Mouse (Mus musculus): ENCODE measurements at regions not wholly inside any gene's neighbourhood (a gene's known extent, or its start where the extent isn't known, plus 50 kb on each side); places are given as distances from the start of the nearest gene placed in this dataset.
A peak's percentile ranks its signal among the peaks of the same experiment; 100 is the strongest.

- 42% methylated on average over 2 of the region's 2 CpGs for WGBS
- Histone ChIP-seq H3K4me3 (no peak overlapping the region), H3K4me1 (ENCODE audit: control insufficient read depth, insufficient read depth, low read length) (no peaks in the 10 kb centered on the region), H3K27ac (no peak overlapping the region), H3K36me3 (ENCODE audit: control insufficient read depth, insufficient read depth, low read length) (no peaks in the 10 kb centered on the region), H3K9ac (ENCODE audit: low read depth, low read length) (no peak overlapping the region), H3K79me2 (replicated peaks; ENCODE audit: control insufficient read depth, insufficient read depth, low read length) (no peaks in the 10 kb centered on the region), H3K27me3 (ENCODE audit: control insufficient read depth, insufficient read depth, low read length) (no peaks in the 10 kb centered on the region)
- TF ChIP-seq POLR2A (IDR thresholded peaks at IDR 0.05; ENCODE audit: insufficient read depth, low read depth, low read length) (no peak), EP300 (IDR thresholded peaks at IDR 0.05; ENCODE audit: insufficient read depth, low read depth, low read length) (no peak), CTCF (IDR thresholded peaks at IDR 0.05) (no peak)
- DNase-seq, result no peak
- intact Hi-C loops (cut with DNase I), result no loop called here
These were observed 534.2 kb downstream of the 1810013L24Rik start for GRCm38 (mm10) chr16:9364105-9364504.

DNA sequence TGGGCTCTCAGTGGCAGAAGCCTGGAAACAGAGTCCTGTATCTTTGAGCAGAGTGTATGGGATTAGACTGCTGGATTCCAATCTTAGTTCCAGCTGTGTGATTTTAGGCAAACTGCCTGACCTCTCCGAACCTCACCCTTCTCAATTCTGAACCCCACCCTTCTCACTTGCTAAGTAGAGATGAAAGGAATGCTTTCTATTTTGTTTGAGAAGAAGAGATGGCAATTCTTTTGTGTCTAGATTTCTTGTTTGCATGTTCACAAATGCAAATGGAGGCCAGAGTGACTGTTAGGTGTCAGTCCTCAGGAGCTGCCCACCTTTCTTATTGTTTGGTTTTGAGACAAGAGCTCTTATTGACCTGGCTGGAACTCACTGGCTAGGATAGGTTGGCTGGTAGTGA, 561.1 kb downstream of the 1810013L24Rik start:
- no peaks in the 10 kb centered on the region for H3K79me2 ChIP-seq (replicated peaks; ENCODE audit: control insufficient read depth, insufficient read depth, low read length)
- no peak for DNase-seq
- H3K27ac ChIP-seq, result no peak overlapping the region
- H3K4me1 ChIP-seq (ENCODE audit: control insufficient read depth, insufficient read depth, low read length), result no peaks in the 10 kb centered on the region
- H3K9ac ChIP-seq (ENCODE audit: low read depth, low read length), result no peak overlapping the region
- no peak for TF ChIP-seq EP300 (IDR thresholded peaks at IDR 0.05; ENCODE audit: insufficient read depth, low read depth, low read length)
- WGBS, result 38% methylated on average over 1 of the region's 1 CpGs
- H3K27me3 ChIP-seq (ENCODE audit: control insufficient read depth, insufficient read depth, low read length), result no peaks in the 10 kb centered on the region
- no peak overlapping the region for H3K4me3 ChIP-seq
- intact Hi-C loops (cut with DNase I), result no loop called here
- no peaks in the 10 kb centered on the region for H3K36me3 ChIP-seq (ENCODE audit: control insufficient read depth, insufficient read depth, low read length)

GRCm38 (mm10) chr16:9404736-9405135, 574.8 kb downstream of the 1810013L24Rik start:
- Histone ChIP-seq H3K4me3 (no peak overlapping the region), H3K27ac (peak overlapping the region; percentile 47; the same call in 1 of the 2 replicates), H3K79me2 (replicated peaks; ENCODE audit: control insufficient read depth, insufficient read depth, low read length) (no peaks in the 10 kb centered on the region), H3K36me3 (ENCODE audit: control insufficient read depth, insufficient read depth, low read length) (no peaks in the 10 kb centered on the region), H3K4me1 (ENCODE audit: control insufficient read depth, insufficient read depth, low read length) (no peaks in the 10 kb centered on the region), H3K27me3 (ENCODE audit: control insufficient read depth, insufficient read depth, low read length) (no peaks in the 10 kb centered on the region), H3K9ac (ENCODE audit: low read depth, low read length) (no peak overlapping the region)
- TF ChIP-seq CTCF (IDR thresholded peaks at IDR 0.05) (no peak), EP300 (IDR thresholded peaks at IDR 0.05; ENCODE audit: insufficient read depth, low read depth, low read length) (no peak)
- peak in 1 of 2 experiments; percentile 41 for DNase-seq
- intact Hi-C loops (cut with DNase I), result no loop called here
- 65% methylated on average over 5 of the region's 5 CpGs for WGBS

GRCm38 (mm10) chr16:9408196-9408595, 578.3 kb downstream of the 1810013L24Rik start:
- 47% methylated on average over 1 of the region's 1 CpGs for WGBS
- Histone ChIP-seq H3K27me3 (ENCODE audit: control insufficient read depth, insufficient read depth, low read length) (no peaks in the 10 kb centered on the region), H3K36me3 (ENCODE audit: control insufficient read depth, insufficient read depth, low read length) (no peaks in the 10 kb centered on the region), H3K9ac (ENCODE audit: low read depth, low read length) (no peak overlapping the region), H3K4me3 (no peak overlapping the region), H3K27ac (no peak overlapping the region), H3K79me2 (replicated peaks; ENCODE audit: control insufficient read depth, insufficient read depth, low read length) (no peaks in the 10 kb centered on the region), H3K4me1 (ENCODE audit: control insufficient read depth, insufficient read depth, low read length) (no peaks in the 10 kb centered on the region)
- TF ChIP-seq POLR2A (IDR thresholded peaks at IDR 0.05; ENCODE audit: insufficient read depth, low read depth, low read length), result no peak
- no peak for TF ChIP-seq EP300 (IDR thresholded peaks at IDR 0.05; ENCODE audit: insufficient read depth, low read depth, low read length)
- TF ChIP-seq CTCF (IDR thresholded peaks at IDR 0.05), result no peak
- no peak for DNase-seq
- intact Hi-C loops (cut with DNase I), result no loop called here

GRCm38 (mm10) chr16:9430509-9430908, 564.9 kb downstream of the Grin2a start:
- no peaks in the 10 kb centered on the region for H3K27me3 ChIP-seq (ENCODE audit: control insufficient read depth, insufficient read depth, low read length)
- H3K36me3 ChIP-seq (ENCODE audit: control insufficient read depth, insufficient read depth, low read length), result no peaks in the 10 kb centered on the region
- H3K79me2 ChIP-seq (replicated peaks; ENCODE audit: control insufficient read depth, insufficient read depth, low read length), result no peaks in the 10 kb centered on the region
- no peak overlapping the region for H3K4me3 ChIP-seq
- no peak overlapping the region for H3K9ac ChIP-seq (ENCODE audit: low read depth, low read length)
- TF ChIP-seq POLR2A (IDR thresholded peaks at IDR 0.05; ENCODE audit: insufficient read depth, low read depth, low read length) (no peak), CTCF (IDR thresholded peaks at IDR 0.05) (no peak), EP300 (IDR thresholded peaks at IDR 0.05; ENCODE audit: insufficient read depth, low read depth, low read length) (no peak)
- no peak overlapping the region for H3K27ac ChIP-seq
- no peak for DNase-seq
- intact Hi-C loops (cut with DNase I), result no loop called here
- H3K4me1 ChIP-seq (ENCODE audit: control insufficient read depth, insufficient read depth, low read length), result no peaks in the 10 kb centered on the region

DNA sequence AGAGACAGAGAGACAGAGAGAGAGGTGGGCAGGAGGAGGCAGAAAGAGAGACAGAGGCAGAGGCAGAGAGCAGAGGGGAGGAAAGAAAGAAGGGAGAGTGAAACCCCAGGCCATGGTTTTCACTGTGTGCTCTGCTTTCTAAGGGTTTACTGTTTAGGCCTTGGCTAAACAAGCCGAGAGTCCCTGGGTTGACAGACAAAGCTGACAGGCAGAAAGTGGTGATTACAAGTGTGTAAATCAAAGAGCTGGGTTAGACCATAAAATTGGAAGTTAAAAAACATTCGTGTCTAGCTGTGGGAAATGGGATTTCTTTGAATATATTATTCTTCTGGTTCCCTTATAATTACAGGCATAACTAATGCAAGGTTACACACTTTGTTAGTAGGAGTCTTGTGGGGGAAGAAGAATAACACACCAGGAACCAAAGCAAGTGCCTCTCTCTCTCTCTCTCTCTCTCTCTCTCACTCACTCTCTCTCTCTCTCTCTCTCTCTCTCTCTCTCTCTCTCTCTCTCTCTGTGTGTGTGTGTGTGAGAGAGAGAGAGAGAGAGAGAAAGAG, 556.0 kb downstream of the Grin2a start:
- no peak for DNase-seq
- Histone ChIP-seq H3K4me1 (ENCODE audit: control insufficient read depth, insufficient read depth, low read length) (no peaks in the 10 kb centered on the region), H3K36me3 (ENCODE audit: control insufficient read depth, insufficient read depth, low read length) (no peaks in the 10 kb centered on the region), H3K4me3 (no peak overlapping the region), H3K27ac (no peak overlapping the region), H3K79me2 (replicated peaks; ENCODE audit: control insufficient read depth, insufficient read depth, low read length) (no peaks in the 10 kb centered on the region), H3K27me3 (ENCODE audit: control insufficient read depth, insufficient read depth, low read length) (no peaks in the 10 kb centered on the region), H3K9ac (ENCODE audit: low read depth, low read length) (no peak overlapping the region)
- TF ChIP-seq CTCF (IDR thresholded peaks at IDR 0.05) (no peak), EP300 (IDR thresholded peaks at IDR 0.05; ENCODE audit: insufficient read depth, low read depth, low read length) (no peak), POLR2A (IDR thresholded peaks at IDR 0.05; ENCODE audit: insufficient read depth, low read depth, low read length) (no peak)
- 49% methylated on average over 2 of the region's 2 CpGs for WGBS
- intact Hi-C loops (cut with DNase I), result no loop called here
